Comparison of ENCODE assay signal across 8 mouse cellular contexts in genomic region chr6:119846751-119847517, GRCm38 (mm10). TPM values are rescaled to one million over a fixed set of nuclear protein-coding genes. Genes with fewer than 3 reads are reported as not detected.
DNase-seq lines count a peak whose midpoint lies in the region; ATAC-seq lines count a peak whose summit lies in the region.

No protein-coding gene starts in this region.

- H3K9ac ChIP-seq in kidney, embryonic 16.5 days (replicated peaks; ENCODE audit: low read length): peak overlapping the region; percentile 91
- peak overlapping the region; percentile 91 for H3K9ac ChIP-seq in forebrain, embryonic 13.5 days
- peak overlapping the region; percentile 91 for H3K9ac ChIP-seq in liver, embryonic 16.5 days (ENCODE audit: low read depth, low read length)

- peaks cover 17% of the 10 kb centered on the region for H3K4me1 ChIP-seq in kidney, embryonic 16.5 days (ENCODE audit: insufficient read depth, low read length)
- H3K4me1 ChIP-seq in forebrain, embryonic 13.5 days: peaks cover 23% of the 10 kb centered on the region
- peaks cover 13% of the 10 kb centered on the region for H3K4me1 ChIP-seq in liver, embryonic 16.5 days (ENCODE audit: control insufficient read depth, low read depth, low read length)

- peak overlapping the region; percentile 97 for H3K27ac ChIP-seq in kidney, embryonic 16.5 days (ENCODE audit: low read length)
- H3K27ac ChIP-seq in forebrain, embryonic 13.5 days: peak overlapping the region; percentile 97; the same call in 1 of the 2 replicates
- no peak overlapping the region; the same call in 1 of the 2 replicates for H3K27ac ChIP-seq in liver, embryonic 16.5 days (ENCODE audit: low read length)

- WGBS in kidney, embryonic 16.5 days: 23% methylated on average over 11 of the region's 11 CpGs
- WGBS in forebrain, embryonic 13.5 days: 23% methylated on average over 11 of the region's 11 CpGs
- WGBS in liver, embryonic 16.5 days (ENCODE audit: insufficient replicate concordance): 31% methylated on average over 11 of the region's 11 CpGs

- DNase-seq in kidney, postnatal 10 days: no peak
- peak; percentile 33 for DNase-seq in MEL-GATA-1-ER (ENCODE audit: extremely low read depth, low read depth)
- no peak for DNase-seq in urinary bladder, adult 18-20 months (ENCODE audit: low spot score in 2 of 2)
- DNase-seq in left cerebral cortex, postnatal 14 days (ENCODE audit: low spot score in 2 of 2): no peak

- no peaks in the 10 kb centered on the region for H3K27me3 ChIP-seq in kidney, embryonic 16.5 days (ENCODE audit: insufficient read depth, low read length)
- H3K27me3 ChIP-seq in forebrain, embryonic 13.5 days: no peaks in the 10 kb centered on the region
- no peaks in the 10 kb centered on the region for H3K27me3 ChIP-seq in liver, embryonic 16.5 days (ENCODE audit: control insufficient read depth, insufficient read depth, low read depth, low read length)

- intact Hi-C loops in left cerebral cortex, postnatal 14 days (cut with DNase I): loop anchor here (5.0 kb wide), 1 partner anchor 50 kb away; no protein-coding TSS in a partner anchor

- H3K4me3 ChIP-seq in kidney, embryonic 16.5 days (ENCODE audit: low read length): peak overlapping the region; percentile 90
- H3K4me3 ChIP-seq in forebrain, embryonic 13.5 days: peak overlapping the region; percentile 87
- peak overlapping the region; percentile 89 for H3K4me3 ChIP-seq in liver, embryonic 16.5 days (ENCODE audit: low read depth, low read length)

- no peak for ATAC-seq in kidney, embryonic 16.5 days (ENCODE audit: low FRiP score, low TSS enrichment)
- no peak for ATAC-seq in forebrain, embryonic 13.5 days
- no peak for ATAC-seq in liver, embryonic 16.5 days (ENCODE audit: low read depth)
- ATAC-seq in erythroid progenitor cell, adult 5-6 weeks (replicated peaks; ENCODE audit: low FRiP score, poor library complexity, severe bottlenecking): no peak

- H3K4me2 ChIP-seq in kidney, embryonic 16.5 days (replicated peaks; ENCODE audit: low read depth, low read length): peak overlapping the region; percentile 89
- H3K4me2 ChIP-seq in forebrain, embryonic 13.5 days: peak overlapping the region; percentile 75
- peak overlapping the region; percentile 89 for H3K4me2 ChIP-seq in liver, embryonic 16.5 days (ENCODE audit: low read depth, low read length)

- H3K36me3 ChIP-seq in kidney, embryonic 16.5 days (ENCODE audit: insufficient read depth, low read length): no peaks in the 10 kb centered on the region
- no peaks in the 10 kb centered on the region for H3K36me3 ChIP-seq in forebrain, embryonic 13.5 days (ENCODE audit: poor library complexity, severe bottlenecking)
- H3K36me3 ChIP-seq in liver, embryonic 16.5 days (ENCODE audit: control insufficient read depth, insufficient read depth): no peaks in the 10 kb centered on the region

- no peaks in the 10 kb centered on the region for H3K9me3 ChIP-seq in kidney, embryonic 16.5 days (ENCODE audit: low read length)
- H3K9me3 ChIP-seq in forebrain, embryonic 13.5 days (replicated peaks): no peaks in the 10 kb centered on the region
- H3K9me3 ChIP-seq in liver, embryonic 16.5 days (replicated peaks; ENCODE audit: control insufficient read depth, low read length): no peaks in the 10 kb centered on the region

RNA-seq across cellular contexts. Expression of gene Erc1, which starts 1.0 kb away (rescaled TPM):
- 15.0 and 18.0 TPM in 2 replicates for polyA plus RNA-seq in kidney, embryonic 16.5 days (2015; fragmentation: Nextera tagmentation; extraction: Ambion mirVana)
- 30.1 and 31.3 TPM in 2 replicates for polyA plus RNA-seq in forebrain, embryonic 13.5 days (2015; fragmentation: Nextera tagmentation; extraction: Ambion mirVana)
- 2.4 and 2.7 TPM in 2 replicates for polyA plus RNA-seq in liver, embryonic 16.5 days (2015; fragmentation: Nextera tagmentation; extraction: Ambion mirVana)
- 16.6 and 21.8 TPM in 2 replicates for total RNA-seq in erythroid progenitor cell, adult 5-6 weeks (2015; ENCODE audit: low replicate concordance)
- total RNA-seq in erythroid progenitor cell, adult 5-6 weeks (2017; ENCODE audit: low replicate concordance): 16.9 and 29.1 TPM in 2 replicates
- total RNA-seq in left cerebral cortex, postnatal 14 days (2021): 10 to 100 TPM; 89.8 to 89.9 TPM

RNA-seq across cellular contexts. Expression of gene Rad52, which starts 55.6 kb away (rescaled TPM):
- 26.3 and 27.9 TPM in 2 replicates for polyA plus RNA-seq in kidney, embryonic 16.5 days (2015; fragmentation: Nextera tagmentation; extraction: Ambion mirVana)
- polyA plus RNA-seq in forebrain, embryonic 13.5 days (2015; fragmentation: Nextera tagmentation; extraction: Ambion mirVana): 22.3 and 25.7 TPM in 2 replicates
- polyA plus RNA-seq in liver, embryonic 16.5 days (2015; fragmentation: Nextera tagmentation; extraction: Ambion mirVana): 8.3 and 8.7 TPM in 2 replicates
- total RNA-seq in erythroid progenitor cell, adult 5-6 weeks (2015; ENCODE audit: low replicate concordance): 10.1 and 19.1 TPM in 2 replicates
- total RNA-seq in erythroid progenitor cell, adult 5-6 weeks (2017; ENCODE audit: low replicate concordance): 7.0 and 7.3 TPM in 2 replicates
- total RNA-seq in left cerebral cortex, postnatal 14 days (2021): 10 to 100 TPM; 27.4 to 31.5 TPM
